Mouse (Mus musculus): ENCODE results near the gene Atp10a.

DNA sequence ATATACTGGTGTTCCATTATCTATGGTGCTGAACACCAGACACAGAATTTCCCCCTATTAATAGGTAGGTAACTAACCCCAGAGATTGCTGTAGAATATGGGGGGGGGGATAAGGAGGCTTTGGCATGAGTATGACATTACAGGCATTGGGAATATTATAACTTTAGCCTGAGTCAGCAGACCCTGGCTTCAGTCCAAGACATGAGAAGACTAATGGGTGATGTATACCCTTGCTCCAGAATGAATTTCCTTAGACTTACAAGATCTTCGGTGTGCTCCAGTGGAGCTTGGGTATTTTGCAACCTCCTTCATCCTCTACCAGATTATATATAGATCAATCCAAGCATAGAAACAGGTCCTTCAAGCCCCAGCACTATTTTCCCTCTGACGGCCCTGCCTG lies 145.8 kb downstream of the Atp10a start:
- TF ChIP-seq CTCF (IDR thresholded peaks at IDR 0.05; ENCODE audit: low read depth, low read length) (no peak), EP300 (IDR thresholded peaks at IDR 0.05; ENCODE audit: insufficient read depth, low read depth, low read length) (no peak), POLR2A (IDR thresholded peaks at IDR 0.05; ENCODE audit: insufficient read depth, low read length) (no peak)

All from ES-Bruce4 (cell line).